Mouse (Mus musculus) kidney, postnatal 0 days (tissue): ENCODE measurements at regions not wholly inside any gene's neighbourhood (a gene's known extent, or its start where the extent isn't known, plus 50 kb on each side); places are given as distances from the start of the nearest gene placed in this dataset.

ENCODE experiments used
- ATAC-seq: fragments of 200-750 bp; cut with Nextera tagmentation; replicated peaks from 2 replicates; pipeline ENCODE4 v1.8.0; 2017; ENCODE audit warnings: low read depth, moderate number of reproducible peaks, moderate TSS enrichment, moderate library complexity; ENCODE audit not compliant: low FRiP score
- DNase-seq: peaks from one replicate; pipeline ENCODE4 v3.0.0-alpha.2; 2016; ENCODE audit warnings: low spot score
- H3K27ac ChIP-seq: fragments of 300-500 bp; sonication (generic); 2 replicates; pipeline ENCODE4 v1.5.1; 2014; ENCODE audit warnings: mild to moderate bottlenecking
- H3K27me3 ChIP-seq: fragments of 300-500 bp; sonication (generic); 2 replicates; pipeline ENCODE4 v1.6.1; 2014; ENCODE audit warnings: low read length, mixed read lengths; ENCODE audit not compliant: insufficient read depth
- H3K36me3 ChIP-seq: fragments of 300-500 bp; sonication (generic); 2 replicates; pipeline ENCODE4 v1.6.1; 2014; ENCODE audit warnings: low read length, mixed read lengths; ENCODE audit not compliant: insufficient read depth
- H3K4me1 ChIP-seq: fragments of 300-500 bp; sonication (generic); replicated peaks from 2 replicates; pipeline ENCODE4 v1.6.1; 2014; ENCODE audit warnings: antibody characterized with exemption, low read length, mixed read lengths; ENCODE audit not compliant: insufficient read depth
- H3K4me2 ChIP-seq: fragments of 300-500 bp; sonication (generic); 2 replicates; pipeline ENCODE4 v1.6.1; 2014; ENCODE audit warnings: mild to moderate bottlenecking, low read length, moderate library complexity, mixed read lengths
- H3K4me3 ChIP-seq: fragments of 300-500 bp; sonication (generic); replicated peaks from 2 replicates; pipeline ENCODE4 v1.5.1; 2014; ENCODE audit warnings: low read depth, low read length
- H3K9ac ChIP-seq: fragments of 300-500 bp; sonication (generic); 2 replicates; pipeline ENCODE4 v1.6.1; 2014; ENCODE audit warnings: low read depth, low read length
- H3K9me3 ChIP-seq: fragments of 300-500 bp; sonication (generic); replicated peaks from 2 replicates; pipeline ENCODE4 v1.6.1; 2016; ENCODE audit warnings: low read length, inconsistent platforms, mixed read lengths
- CTCF ChIP-seq: IDR thresholded peaks from 2 replicates; pipeline ENCODE4 v1.5.1; 2016; ENCODE audit warnings: antibody characterized with exemption, low read depth, mild to moderate bottlenecking, moderate library complexity
- WGBS: fragments of 180-500 bp; shearing (Covaris S2); extraction: QIAGEN DNeasy Blood & Tissue Kit; methylation state at CpG from one replicate; pipeline ENCODE4 v1.1.7; 2014; 5-methylcytosine and 5-hydroxymethylcytosine counted together

GRCm38 (mm10) chr8:65443266-65443665 lies 174.4 kb upstream of the March1 start:
- TF ChIP-seq CTCF: no peak
- DNase-seq (no peak), ATAC-seq (no peak)
- Histone ChIP-seq H3K27ac (no peak overlapping the region), H3K4me1 (no peaks in the 10 kb centered on the region), H3K9ac (no peak overlapping the region), H3K9me3 (no peaks in the 10 kb centered on the region), H3K4me3 (no peak overlapping the region), H3K36me3 (no peaks in the 10 kb centered on the region), H3K27me3 (no peaks in the 10 kb centered on the region), H3K4me2 (no peak overlapping the region)
- 85% methylated on average over 3 of the region's 3 CpGs for WGBS

- WGBS: 87% methylated on average over 6 of the region's 6 CpGs
- ATAC-seq (no peak), DNase-seq (no peak)
- Histone ChIP-seq H3K9ac (no peak overlapping the region), H3K4me2 (no peak overlapping the region), H3K36me3 (no peaks in the 10 kb centered on the region), H3K4me3 (no peak overlapping the region), H3K4me1 (no peaks in the 10 kb centered on the region), H3K27ac (no peak overlapping the region), H3K27me3 (no peaks in the 10 kb centered on the region), H3K9me3 (no peaks in the 10 kb centered on the region)
- TF ChIP-seq CTCF: no peak
Measured at GRCm38 (mm10) chr8:65420870-65421269, 196.8 kb upstream of the March1 start.

GRCm38 (mm10) chr8:65417897-65418296 lies 199.8 kb upstream of the March1 start:
- Histone ChIP-seq H3K9me3 (no peaks in the 10 kb centered on the region), H3K27ac (no peak overlapping the region), H3K4me2 (no peak overlapping the region), H3K4me1 (no peaks in the 10 kb centered on the region), H3K4me3 (no peak overlapping the region), H3K36me3 (no peaks in the 10 kb centered on the region), H3K27me3 (no peaks in the 10 kb centered on the region), H3K9ac (no peak overlapping the region)
- DNase-seq (peak; percentile 32), ATAC-seq (no peak)
- TF ChIP-seq CTCF: no peak
- WGBS: 60% methylated on average over 2 of the region's 2 CpGs

GRCm38 (mm10) chr8:65414201-65414600 lies 203.5 kb upstream of the March1 start:
- H3K9ac ChIP-seq: no peak overlapping the region
- H3K27me3 ChIP-seq: no peaks in the 10 kb centered on the region
- no peak overlapping the region for H3K27ac ChIP-seq
- no peaks in the 10 kb centered on the region for H3K4me1 ChIP-seq
- no peak for DNase-seq
- TF ChIP-seq CTCF: no peak
- ATAC-seq: no peak
- H3K4me3 ChIP-seq: no peak overlapping the region
- no peaks in the 10 kb centered on the region for H3K36me3 ChIP-seq
- H3K4me2 ChIP-seq: no peak overlapping the region
- whole genome bisulfite sequencing: 86% methylated on average over 7 of the region's 7 CpGs
- H3K9me3 ChIP-seq: no peaks in the 10 kb centered on the region

GRCm38 (mm10) chr8:65412291-65412690 lies 205.4 kb upstream of the March1 start:
- no peaks in the 10 kb centered on the region for H3K9me3 ChIP-seq
- H3K9ac ChIP-seq: no peak overlapping the region
- no peak overlapping the region for H3K4me3 ChIP-seq
- no peaks in the 10 kb centered on the region for H3K4me1 ChIP-seq
- H3K27ac ChIP-seq: no peak overlapping the region
- 93% methylated on average over 2 of the region's 2 CpGs for WGBS
- DNase-seq: no peak
- no peaks in the 10 kb centered on the region for H3K27me3 ChIP-seq
- H3K36me3 ChIP-seq: no peaks in the 10 kb centered on the region
- no peak overlapping the region for H3K4me2 ChIP-seq
- no peak for ATAC-seq
- TF ChIP-seq CTCF: no peak

GRCm38 (mm10) chr8:65395755-65396154 lies 221.9 kb upstream of the March1 start:
- WGBS: 95% methylated on average over 1 of the region's 1 CpGs
- Histone ChIP-seq H3K36me3 (no peaks in the 10 kb centered on the region), H3K4me2 (no peak overlapping the region), H3K27me3 (no peaks in the 10 kb centered on the region), H3K9ac (no peak overlapping the region), H3K4me1 (no peaks in the 10 kb centered on the region), H3K9me3 (no peaks in the 10 kb centered on the region), H3K4me3 (no peak overlapping the region), H3K27ac (no peak overlapping the region)
- ATAC-seq (no peak), DNase-seq (no peak)
- no peak for TF ChIP-seq CTCF

- H3K36me3 ChIP-seq: no peaks in the 10 kb centered on the region
- H3K27ac ChIP-seq: no peak overlapping the region
- no peaks in the 10 kb centered on the region for H3K27me3 ChIP-seq
- no peaks in the 10 kb centered on the region for H3K9me3 ChIP-seq
- ATAC-seq: 0 out of 2 replicates have a peak, but pooled peaks have one; percentile 29
- peak; percentile 40 for DNase-seq
- H3K4me2 ChIP-seq: no peak overlapping the region
- H3K9ac ChIP-seq: no peak overlapping the region
- no peak overlapping the region for H3K4me3 ChIP-seq
- TF ChIP-seq CTCF: no peak
- H3K4me1 ChIP-seq: no peaks in the 10 kb centered on the region
- WGBS: 8% methylated on average over 2 of the region's 2 CpGs
Measured at GRCm38 (mm10) chr8:65355990-65356389, 226.6 kb upstream of the BC030870 start.
